Mouse (Mus musculus) left cerebral cortex, postnatal 10 days (tissue): ENCODE measurements around the gene Gpr37l1. TPM values are rescaled to one million over a fixed set of nuclear protein-coding genes. Genes with fewer than 3 reads are reported as not detected.

Experiments
- DNase-seq, 2 experiments: peaks; one replicate each; pipeline ENCODE4 v3.0.0; 2021 to 2022; ENCODE audit warnings: low spot score in 2 of 2, mixed read lengths in 1 of 2; ENCODE audit errors: extremely low spot score in 1 of 2
- intact Hi-C: fragments of 180-260 bp; cut with DNase I; formaldehyde crosslinking; loops from one replicate; pipeline ENCODE4 v1.15.1; 2025
- total RNA-seq, 2 experiments: library from RNA; stranded (reverse); gene quantifications; 2 replicates each; pipeline ENCODE4 v1.2.3; 2021

The Gpr37l1 gene
- total RNA-seq, 2 experiments from 2014 or later, result 99.0 to 99.3 TPM

- intact Hi-C loops, result no loop called here
Measured at GRCm38 (mm10) chr1:135183448-135183847, 16.0 kb upstream of the Gpr37l1 start.

GRCm38 (mm10) chr1:135182975-135183374 is 15.5 kb upstream of the Gpr37l1 start:
- intact Hi-C loops, result no loop called here

More at GRCm38 (mm10) chr1:135183448-135183847, 16.0 kb upstream of the Gpr37l1 start:
- DNase-seq, result no peak

GRCm38 (mm10) chr1:135181880-135182623 is 14.6 kb upstream of the Gpr37l1 start:
- no peak for DNase-seq
- intact Hi-C loops, result no loop called here

More at GRCm38 (mm10) chr1:135182975-135183374, 15.5 kb upstream of the Gpr37l1 start:
- DNase-seq, result no peak

GRCm38 (mm10) chr1:135181275-135181674 is 13.8 kb upstream of the Gpr37l1 start:
- intact Hi-C loops, result no loop called here
- no peak for DNase-seq

GRCm38 (mm10) chr1:135180830-135181229 is 13.3 kb upstream of the Gpr37l1 start:
- DNase-seq, result no peak
- intact Hi-C loops, result no loop called here

- intact Hi-C loops, result no loop called here
- DNase-seq, result no peak
Measured at GRCm38 (mm10) chr1:135178863-135179262, 11.4 kb upstream of the Gpr37l1 start.

GRCm38 (mm10) chr1:135177724-135178123 is 10.2 kb upstream of the Gpr37l1 start:
- intact Hi-C loops, result loop anchor here (2.0 kb wide), 1 partner anchor 189 kb away; no protein-coding TSS in a partner anchor
- no peak for DNase-seq

GRCm38 (mm10) chr1:135175176-135175575 is 7.7 kb upstream of the Gpr37l1 start:
- intact Hi-C loops, result no loop called here
- no peak for DNase-seq

GRCm38 (mm10) chr1:135173311-135173710 is 5.8 kb upstream of the Gpr37l1 start:
- DNase-seq, result no peak
- intact Hi-C loops, result loop anchor here (2.0 kb wide), 1 partner anchor 85 kb away; the partner anchor contains the start of gene Elf3

- intact Hi-C loops, result loop anchor here (2.0 kb wide), 1 partner anchor 87 kb away; the partner anchor contains the start of gene Elf3
- peak; percentile 69 to 74 for DNase-seq
Measured at GRCm38 (mm10) chr1:135171984-135172383, 4.5 kb upstream of the Gpr37l1 start.

GRCm38 (mm10) chr1:135171202-135171601 is 3.7 kb upstream of the Gpr37l1 start:
- no peak for DNase-seq
- intact Hi-C loops, result no loop called here

GRCm38 (mm10) chr1:135170299-135170698 is 2.8 kb upstream of the Gpr37l1 start:
- no peak for DNase-seq
- intact Hi-C loops, result no loop called here

- peak in 1 of 2 experiments; percentile 37 for DNase-seq
- intact Hi-C loops, result no loop called here
Measured at GRCm38 (mm10) chr1:135169556-135170224, 2.2 kb upstream of the Gpr37l1 start.

GRCm38 (mm10) chr1:135168453-135169200 is 1.1 kb upstream of the Gpr37l1 start:
- DNase-seq, result no peak
- intact Hi-C loops, result no loop called here

GRCm38 (mm10) chr1:135162720-135163119 is 4.8 kb downstream of the Gpr37l1 start:
- intact Hi-C loops, result no loop called here
- peak; percentile 69 to 73 for DNase-seq

- intact Hi-C loops, result no loop called here
- no peak for DNase-seq
Measured at GRCm38 (mm10) chr1:135160411-135161050, 7.0 kb downstream of the Gpr37l1 start.

GRCm38 (mm10) chr1:135159556-135160123 is 7.8 kb downstream of the Gpr37l1 start:
- peak in 1 of 2 experiments; percentile 35 for DNase-seq
- intact Hi-C loops, result loop anchor here (5.0 kb wide), 1 partner anchor 213 kb away; no protein-coding TSS in a partner anchor

GRCm38 (mm10) chr1:135159074-135159473 is 8.4 kb downstream of the Gpr37l1 start:
- DNase-seq, result peak; percentile 75 to 76
- intact Hi-C loops, result loop anchor here (5.0 kb wide), 1 partner anchor 213 kb away; no protein-coding TSS in a partner anchor
